Mouse (Mus musculus) layer of hippocampus, postnatal 25 days (tissue): ENCODE results near the gene Pdcd4. TPM values are rescaled to one million over a fixed set of nuclear protein-coding genes. Genes with fewer than 3 reads are reported as not detected.

Experiments used
- DNase-seq, 2 experiments: peaks; one replicate each; pipeline ENCODE4 v3.0.0; 2022; ENCODE audit warnings: mixed read lengths in 2 of 2, low spot score in 1 of 2; ENCODE audit errors: extremely low spot score in 1 of 2
- total RNA-seq, 2 experiments: library from RNA; stranded (reverse); gene quantifications; 2 replicates each; pipeline ENCODE4 v1.2.3; 2021

Pdcd4 gene
- total RNA-seq = 100 to 1,000 TPM; 118 to 120 TPM

- no peak for DNase-seq
These were observed at the start of gene Pdcd4 for GRCm38 (mm10) chr19:53892061-53892460. Gene Pdcd4, plus strand, starts transcription at chr19:53892231.

DNA sequence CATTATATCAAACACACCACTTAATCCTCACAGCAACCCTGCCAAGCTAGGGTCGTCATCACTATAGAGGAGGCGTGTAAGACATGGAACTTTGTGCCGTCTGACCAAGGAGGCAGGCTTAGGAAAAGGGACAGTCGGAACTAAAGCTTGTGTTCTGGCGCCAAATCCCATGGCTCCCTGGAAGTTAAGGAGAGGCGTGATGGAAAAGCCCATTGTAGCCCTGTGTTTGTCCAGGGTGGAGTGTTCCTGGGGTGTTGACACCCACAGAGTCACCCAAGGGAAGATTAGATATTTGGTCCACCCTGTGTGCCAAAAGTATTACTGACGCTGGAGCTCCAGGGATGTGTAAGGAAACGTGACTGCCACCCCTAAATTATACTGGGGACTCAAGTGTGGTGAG lies 48.1 kb upstream of the Pdcd4 start:
- no peak for DNase-seq

- DNase-seq = no peak
These were observed 43.6 kb upstream of the Pdcd4 start for GRCm38 (mm10) chr19:53848272-53848995.

DNA sequence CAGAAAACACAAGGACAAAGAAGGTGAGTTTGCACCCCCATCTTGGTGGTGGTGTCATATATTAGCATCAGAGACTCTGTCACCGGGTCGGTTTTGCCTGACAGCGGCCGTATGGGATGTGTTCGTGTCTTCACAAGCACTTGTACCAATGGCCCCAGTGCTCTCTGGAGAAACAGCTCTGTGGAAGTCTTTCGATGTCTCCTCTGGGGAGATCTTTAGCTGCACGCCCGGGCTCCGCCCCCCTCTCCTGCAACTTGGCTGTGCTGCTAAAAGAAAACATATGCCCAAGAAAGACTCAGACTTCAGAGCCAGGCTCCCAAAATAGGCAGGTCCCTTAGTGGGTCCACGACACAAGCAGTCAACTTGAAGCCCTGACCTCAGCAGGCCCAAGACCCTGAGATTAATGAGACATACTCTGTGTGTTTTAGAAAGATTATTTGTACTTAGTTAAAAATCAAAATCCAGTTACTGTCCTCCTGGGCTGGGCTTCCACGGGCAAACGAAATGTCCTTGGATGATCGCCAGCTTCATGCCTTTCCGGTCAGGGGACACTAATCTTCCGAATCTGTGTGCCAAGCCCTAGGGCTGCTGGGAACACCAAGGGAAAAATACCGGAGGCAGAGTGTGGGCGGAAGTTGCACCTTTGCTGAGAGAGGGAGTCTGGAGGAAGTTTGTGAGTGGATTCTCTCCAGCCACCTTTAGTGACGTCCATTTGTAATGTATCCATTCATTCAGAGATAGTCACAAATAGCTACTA lies 41.7 kb upstream of the Pdcd4 start:
- no peak for DNase-seq

- DNase-seq = no peak
These were observed 40.7 kb upstream of the Pdcd4 start for GRCm38 (mm10) chr19:53851352-53851751.

GRCm38 (mm10) chr19:53851826-53852698 lies 40.0 kb upstream of the Pdcd4 start:
- DNase-seq = no peak

DNA sequence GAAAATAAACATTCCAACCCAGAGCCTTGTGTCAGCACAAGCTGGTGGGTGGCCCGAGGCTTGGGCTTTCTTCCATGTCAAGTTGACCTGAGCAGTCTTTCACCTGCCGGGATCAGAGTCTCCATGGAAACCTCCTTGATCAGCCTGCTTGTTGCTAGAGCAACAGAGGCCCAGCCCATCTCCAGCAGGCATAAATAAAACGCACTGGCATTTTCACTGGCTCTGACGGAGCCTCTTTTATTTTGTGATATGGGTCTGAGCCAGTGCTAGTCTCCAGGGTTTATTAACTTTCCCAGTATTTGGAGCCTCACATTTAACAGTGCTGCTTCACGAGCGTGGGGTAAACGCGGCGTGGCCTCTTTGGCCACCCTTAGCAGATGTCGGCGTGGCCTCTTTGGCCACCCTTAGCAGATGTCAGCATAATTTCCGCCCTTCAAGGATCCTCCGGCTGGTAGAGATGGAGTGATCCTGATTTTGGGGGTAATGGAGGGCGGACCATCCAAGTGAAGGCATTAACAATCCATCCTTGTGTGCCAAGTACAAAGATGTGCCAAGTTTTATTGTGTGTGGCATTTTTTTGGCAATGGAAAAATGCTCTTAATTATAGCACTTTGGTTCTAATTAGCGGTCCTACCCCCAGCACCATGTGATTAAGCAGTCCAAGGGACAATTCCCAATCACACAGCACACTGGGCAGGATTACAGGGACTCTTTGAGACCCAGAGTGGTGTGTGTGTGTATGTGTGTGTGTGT lies 39.2 kb upstream of the Pdcd4 start:
- DNase-seq = peak; percentile 47 to 59

DNA sequence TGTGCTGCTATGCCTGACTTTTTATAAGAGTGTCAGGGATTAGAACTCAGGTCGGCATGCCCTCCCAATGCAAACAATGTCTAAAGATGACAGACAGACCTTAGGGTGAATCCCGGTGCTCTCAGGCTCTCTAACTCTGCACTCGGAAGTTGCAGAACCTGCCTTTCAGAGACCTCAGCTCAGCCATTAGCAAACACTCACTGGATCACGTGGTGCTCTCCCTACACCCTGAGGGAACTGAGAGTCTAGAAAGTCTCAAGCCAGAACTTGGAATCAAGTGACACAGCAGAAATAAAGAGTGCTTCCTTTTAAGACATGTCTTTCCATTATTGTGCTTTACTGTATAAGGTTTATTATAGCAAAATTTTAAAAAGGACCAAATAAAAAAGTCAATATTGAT lies 37.1 kb upstream of the Pdcd4 start:
- DNase-seq = no peak

GRCm38 (mm10) chr19:53855781-53856180 lies 36.2 kb upstream of the Pdcd4 start:
- no peak for DNase-seq

DNA sequence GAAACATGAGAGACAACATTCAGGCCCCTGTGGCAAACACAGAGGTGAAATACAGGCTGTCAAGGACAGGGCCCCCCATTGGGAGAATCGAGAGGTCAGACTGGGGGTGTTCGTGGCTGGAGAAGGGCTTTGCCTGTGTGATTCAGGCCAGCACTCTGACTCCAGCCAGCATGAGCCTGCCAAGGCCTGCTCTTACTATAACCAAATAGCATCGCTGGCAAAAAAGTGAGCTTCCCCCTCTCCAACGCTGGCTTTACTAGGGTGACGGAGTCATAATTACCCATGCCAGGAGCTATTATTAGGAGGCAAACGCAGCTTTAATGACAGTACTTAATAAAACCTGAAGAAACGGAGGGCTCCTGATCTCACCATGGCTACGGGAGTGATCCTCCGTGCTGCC lies 35.2 kb upstream of the Pdcd4 start:
- no peak for DNase-seq

GRCm38 (mm10) chr19:53857962-53858361 lies 34.1 kb upstream of the Pdcd4 start:
- no peak for DNase-seq

GRCm38 (mm10) chr19:53859149-53859548 lies 32.9 kb upstream of the Pdcd4 start:
- no peak for DNase-seq

DNA sequence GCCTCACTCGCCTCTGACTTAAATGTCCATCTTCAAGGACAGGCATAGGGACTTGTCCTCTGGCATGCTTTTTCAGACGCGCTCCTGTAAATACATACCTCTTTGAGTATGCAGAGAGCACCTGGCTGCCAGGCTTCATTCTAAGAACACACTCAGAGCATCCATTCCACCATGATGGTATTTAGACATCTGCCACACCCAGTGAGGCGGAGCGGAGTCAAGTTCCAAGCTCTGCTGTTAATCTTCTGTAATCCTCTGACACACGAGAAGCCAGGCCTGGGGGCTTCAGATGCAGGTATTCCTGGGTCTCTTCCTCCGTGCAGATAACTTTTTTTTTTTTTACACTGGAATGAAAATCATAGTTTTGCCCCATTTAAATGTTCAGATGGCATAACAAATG lies 32.4 kb upstream of the Pdcd4 start:
- no peak for DNase-seq

GRCm38 (mm10) chr19:53861346-53861745 lies 30.7 kb upstream of the Pdcd4 start:
- no peak for DNase-seq

GRCm38 (mm10) chr19:53862573-53863246 lies 29.3 kb upstream of the Pdcd4 start:
- no peak for DNase-seq

DNA sequence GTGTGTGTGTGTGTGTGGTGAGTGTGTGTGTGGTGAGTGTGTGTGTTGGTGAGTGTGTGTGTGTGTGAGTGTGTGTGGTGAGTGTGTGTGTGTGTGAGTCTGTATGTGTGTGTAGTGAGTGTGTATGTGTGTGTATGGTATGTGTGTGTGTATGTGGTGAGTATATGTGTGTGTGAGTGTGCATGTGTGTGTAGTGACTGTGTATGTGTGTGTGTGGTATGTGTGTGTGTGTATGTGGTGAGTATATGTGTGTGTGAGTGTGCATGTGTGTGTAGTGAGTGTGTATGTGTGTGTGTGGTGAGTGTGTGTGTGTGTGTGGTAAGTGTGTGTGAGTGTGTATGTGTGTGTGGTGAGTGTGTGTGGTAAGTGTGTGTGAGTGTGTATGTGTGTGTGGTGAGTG lies 24.8 kb upstream of the Pdcd4 start:
- DNase-seq = no peak

DNA sequence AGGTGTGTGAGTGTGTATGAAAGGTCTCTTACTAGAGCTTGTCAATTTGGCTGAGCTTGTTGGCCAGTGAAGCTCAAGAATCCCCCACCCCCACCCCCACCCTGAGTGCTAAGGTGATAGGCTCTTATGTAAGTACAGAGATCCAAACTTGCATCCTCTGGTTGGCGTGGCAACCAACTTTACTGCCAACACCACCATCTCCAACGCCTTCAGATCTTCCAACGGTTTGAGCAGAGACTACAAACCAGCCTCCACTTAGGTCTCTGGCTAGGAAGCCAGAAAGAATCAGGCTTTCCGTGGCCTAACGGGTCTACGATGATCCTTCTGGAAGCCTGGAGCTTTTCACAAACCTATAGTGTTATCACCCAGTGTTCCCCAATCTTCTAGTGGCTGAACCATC lies 23.9 kb upstream of the Pdcd4 start:
- DNase-seq = no peak

DNA sequence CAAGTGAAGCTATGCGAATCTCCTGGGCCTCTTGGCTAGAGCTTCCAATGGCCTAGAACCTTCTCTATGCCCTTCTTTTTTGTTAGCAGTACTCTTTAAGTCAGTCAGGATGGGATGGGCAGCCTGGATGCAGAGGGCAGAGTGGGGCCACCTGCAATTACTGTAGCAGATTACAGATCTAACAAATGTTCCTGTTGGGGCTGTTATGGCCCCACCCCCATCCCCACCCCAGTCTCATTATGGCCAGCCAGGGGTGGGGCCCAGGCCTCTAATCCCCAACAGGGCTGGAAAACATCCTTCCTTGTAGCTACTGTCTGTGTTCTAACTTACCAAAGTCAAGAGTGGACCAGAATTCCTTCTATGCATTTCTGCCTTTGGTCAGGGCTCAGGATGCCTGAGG lies 23.2 kb upstream of the Pdcd4 start:
- no peak for DNase-seq

GRCm38 (mm10) chr19:53869427-53870385 lies 22.3 kb upstream of the Pdcd4 start:
- DNase-seq = no peak
